Mouse (Mus musculus) gastrocnemius, adult 8-10 months (tissue): ENCODE results near the gene Agrn. TPM values are rescaled to one million over a fixed set of nuclear protein-coding genes. Genes with fewer than 3 reads are reported as not detected.
A peak's percentile ranks its signal among the peaks of the same experiment; 100 is the strongest.

Source experiments
- DNase-seq, 2 experiments: peaks; one replicate each; pipeline ENCODE4 v3.0.0; 2022; ENCODE audit warnings: low spot score in 2 of 2
- total RNA-seq, 4 experiments: library from RNA; stranded (reverse); gene quantifications; 2 replicates each; pipeline ENCODE4 v1.2.4; 2022

Gene Agrn
- total RNA-seq: 1 to 10 TPM; 3.3 to 5.9 (median 4.4) TPM

GRCm38 (mm10) chr4:156197131-156197828, at the start of gene Agrn:
Gene Agrn, minus strand, starts transcription at chr4:156197488.
- DNase-seq: peak in 1 of 2 experiments; percentile 51

DNA sequence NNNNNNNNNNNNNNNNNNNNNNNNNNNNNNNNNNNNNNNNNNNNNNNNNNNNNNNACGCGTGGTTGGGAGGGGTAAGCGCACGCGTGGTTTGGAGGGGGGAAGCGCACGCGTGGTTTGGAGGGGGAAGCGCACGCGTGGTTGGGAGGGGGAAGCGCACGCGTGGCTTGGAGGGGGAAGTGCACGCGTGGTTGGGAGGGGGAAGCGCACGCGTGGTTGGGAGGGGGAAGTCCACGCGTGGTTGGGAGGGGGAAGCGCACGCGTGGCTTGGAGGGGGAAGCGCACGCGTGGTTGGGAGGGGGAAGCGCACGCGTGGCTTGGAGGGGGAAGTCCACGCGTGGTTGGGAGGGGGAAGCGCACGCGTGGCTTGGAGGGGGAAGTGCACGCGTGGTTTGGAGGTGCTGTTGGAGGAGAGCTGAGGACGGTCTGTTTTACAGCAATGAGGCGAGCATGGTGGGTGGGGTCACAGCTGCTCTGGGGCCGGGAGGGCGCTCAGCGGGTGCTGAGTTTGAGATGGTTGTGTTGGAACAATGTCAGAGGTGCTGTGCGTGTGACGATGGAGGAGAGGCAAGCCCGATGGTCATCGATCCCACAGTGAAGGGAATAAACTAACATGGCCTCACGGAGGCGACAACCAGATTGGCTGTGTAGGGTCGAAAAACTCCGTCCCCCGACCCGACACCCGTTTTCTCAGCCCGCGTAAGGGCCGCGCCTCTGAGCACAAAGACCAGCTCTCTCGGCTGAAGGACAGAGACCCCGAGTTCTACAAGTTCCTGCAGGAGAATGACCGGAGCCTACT, 39.6 kb upstream of the Agrn start:
- DNase-seq: no peak

- DNase-seq: peak; percentile 71 to 80
Observed at GRCm38 (mm10) chr4:156235808-156236533, 38.7 kb upstream of the Agrn start, which contains the start of gene Noc2l. Gene Noc2l, plus strand, starts transcription at chr4:156236010.

- no peak for DNase-seq
Observed at GRCm38 (mm10) chr4:156235360-156235770, 38.1 kb upstream of the Agrn start.

GRCm38 (mm10) chr4:156234701-156235213, 37.5 kb upstream of the Agrn start, which contains the start of gene Plekhn1:
Gene Plekhn1, minus strand, starts transcription at chr4:156234857.
- peak; percentile 44 to 55 for DNase-seq

DNA sequence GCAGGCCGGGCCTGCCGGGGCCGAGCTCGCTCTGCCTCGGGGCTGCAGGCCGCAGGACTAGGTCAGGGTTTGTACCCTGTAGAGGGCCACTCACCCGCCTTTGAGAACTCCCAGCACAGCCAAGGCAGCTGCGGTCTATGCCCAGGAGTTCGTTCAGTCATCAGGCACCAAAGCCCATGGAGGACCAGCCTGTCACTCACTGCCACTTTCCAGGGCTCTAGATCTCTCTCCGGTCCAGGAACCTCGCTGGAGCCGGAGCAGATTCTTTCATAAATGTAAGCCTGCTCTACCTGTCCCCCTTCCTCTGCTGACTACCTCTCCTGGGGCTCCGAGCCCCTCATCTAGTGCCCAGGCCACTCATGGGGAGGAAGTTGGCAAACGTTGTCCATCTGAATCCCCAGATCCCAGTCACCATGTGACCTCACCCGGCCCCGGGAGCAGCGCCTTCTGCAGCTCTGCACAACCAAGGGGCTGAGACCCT, 36.8 kb upstream of the Agrn start:
- no peak for DNase-seq

- DNase-seq: no peak
Observed at GRCm38 (mm10) chr4:156228393-156229024, 31.2 kb upstream of the Agrn start.

- no peak for DNase-seq
Observed at GRCm38 (mm10) chr4:156227752-156228392, 30.6 kb upstream of the Agrn start.

DNA sequence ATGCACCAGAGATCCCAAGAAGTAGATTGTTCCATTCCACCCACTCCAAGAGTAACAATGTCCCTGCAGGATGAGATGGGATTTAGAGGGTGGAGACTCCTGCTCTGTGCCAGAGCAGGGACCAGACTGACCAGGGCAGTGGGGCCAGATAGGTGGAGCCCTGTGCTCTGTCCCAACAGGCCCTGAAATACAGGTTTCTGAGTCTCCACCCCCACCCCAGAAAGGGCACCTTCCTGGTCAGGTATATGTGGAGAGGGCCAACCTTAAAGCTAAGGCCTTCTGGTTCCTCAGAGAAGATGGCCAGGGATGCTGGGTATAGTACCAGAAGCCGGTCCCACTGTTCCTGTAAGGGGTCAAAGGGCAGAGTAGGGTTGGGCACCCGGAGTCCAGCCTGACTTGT, 27.0 kb upstream of the Agrn start:
- DNase-seq: no peak

- DNase-seq: peak in 1 of 2 experiments; percentile 42
Observed at GRCm38 (mm10) chr4:156219936-156220335, 22.6 kb upstream of the Agrn start.

- DNase-seq: peak in 1 of 2 experiments; percentile 37
Observed at GRCm38 (mm10) chr4:156217838-156218237, 20.6 kb upstream of the Agrn start.

DNA sequence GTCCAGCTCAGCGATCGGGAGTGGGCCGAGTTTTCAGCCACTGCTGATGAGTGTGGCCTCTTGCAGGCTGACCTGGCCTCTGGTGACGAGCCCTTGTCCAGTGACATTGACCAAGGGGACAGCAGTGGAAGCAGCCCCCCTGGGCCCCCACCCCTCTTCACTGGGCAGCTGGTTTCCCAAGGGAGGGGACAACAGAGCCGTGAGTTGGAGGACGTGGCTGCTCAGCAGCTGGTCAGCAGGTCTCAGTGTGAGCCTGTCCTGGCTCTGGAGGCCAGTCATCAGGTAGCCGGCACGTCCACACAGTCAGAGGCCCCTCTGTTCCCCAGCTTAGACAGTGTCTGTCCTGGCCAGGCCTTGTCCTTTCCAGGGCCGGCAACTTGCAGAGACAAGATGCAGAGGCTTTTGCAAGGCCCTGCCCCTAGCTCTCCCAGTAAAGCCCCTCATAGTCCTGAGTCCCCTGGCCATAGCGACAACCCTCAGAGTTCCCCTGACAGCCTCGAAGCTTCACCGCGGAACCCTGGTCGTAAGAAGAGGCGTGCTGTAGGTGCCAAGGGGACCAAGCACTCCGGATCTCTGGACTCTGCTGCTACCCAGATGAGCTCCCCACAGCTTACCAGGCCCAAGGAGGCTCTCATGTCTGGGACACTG, 19.9 kb upstream of the Agrn start:
- peak in 1 of 2 experiments; percentile 37 for DNase-seq

DNA sequence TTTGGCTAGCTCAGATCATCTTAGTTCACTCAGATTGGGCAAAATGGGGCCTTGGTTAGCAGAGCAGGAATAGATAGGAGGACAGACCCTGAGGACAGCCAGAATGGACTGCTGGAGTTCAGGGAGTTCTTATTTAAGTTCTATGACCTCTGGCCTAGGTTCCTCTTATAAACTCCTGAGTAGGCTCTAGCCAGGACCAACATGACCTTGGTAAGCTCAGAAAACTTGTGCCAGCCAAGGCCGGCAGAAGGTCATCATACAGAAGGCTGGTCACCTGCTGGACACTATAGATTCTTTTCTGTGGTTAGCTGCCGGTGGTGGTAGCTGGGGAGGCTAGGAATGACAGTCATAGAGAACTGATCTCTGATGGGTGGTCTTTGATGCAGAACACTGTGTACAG, 18.9 kb upstream of the Agrn start:
- DNase-seq: no peak

DNA sequence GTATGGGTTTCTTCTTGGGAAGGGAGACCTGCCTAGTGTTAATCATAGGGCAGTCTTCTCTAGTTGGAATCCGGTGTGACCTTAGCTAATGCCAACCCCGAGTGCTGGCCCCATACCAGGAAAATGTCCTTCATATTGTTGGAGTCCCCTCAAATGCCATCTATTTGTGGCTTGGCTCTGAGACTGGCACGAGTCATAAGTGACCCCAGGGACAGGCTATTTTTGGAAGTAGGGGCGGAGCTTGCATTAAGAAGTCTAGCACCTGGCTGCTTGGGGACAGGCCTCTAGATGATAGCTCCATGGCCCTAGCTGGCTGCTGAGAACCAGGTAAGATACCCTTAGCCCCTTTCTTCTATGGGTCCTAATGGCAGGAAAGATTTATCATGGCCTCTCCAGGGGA, 18.4 kb upstream of the Agrn start, which contains the start of gene Perm1:
Gene Perm1 (plus strand): TSS at position 220 of the 400 bp plus-strand sequence.
- peak; percentile 83 to 92 for DNase-seq

GRCm38 (mm10) chr4:156213134-156213533, 15.8 kb upstream of the Agrn start:
- DNase-seq: no peak

DNA sequence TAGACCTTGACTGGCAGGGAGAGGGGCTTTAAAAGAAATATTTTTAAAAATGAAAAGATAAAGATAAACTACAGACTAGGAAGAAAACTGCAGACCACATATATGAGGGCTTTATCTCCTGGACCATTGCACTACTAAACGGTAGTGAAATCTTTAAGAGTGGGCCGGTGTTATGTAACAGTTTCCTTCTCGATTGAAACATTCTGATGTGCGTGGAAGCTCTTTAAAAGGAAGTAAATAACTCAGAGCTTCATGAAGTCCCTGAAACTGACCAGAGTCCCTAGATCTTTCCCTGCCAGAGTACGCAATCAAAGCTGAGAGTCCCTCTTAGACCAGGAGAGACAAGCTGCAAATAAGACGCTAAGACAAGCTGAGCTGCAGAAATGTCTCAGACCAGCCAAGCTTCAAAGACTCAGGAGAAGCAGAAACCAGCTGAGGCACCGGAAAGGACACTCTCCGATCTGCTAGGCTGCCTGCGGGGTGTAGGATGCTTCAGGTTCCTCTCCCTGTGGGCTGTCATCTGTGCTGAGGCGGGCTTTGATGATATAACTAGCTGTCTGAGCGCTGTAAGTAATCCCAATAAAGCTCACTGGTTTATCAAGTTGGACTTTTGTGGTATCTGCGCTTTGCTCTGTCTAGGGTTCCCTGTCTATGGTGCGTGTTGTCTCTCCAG, 12.8 kb upstream of the Agrn start:
- no peak for DNase-seq

GRCm38 (mm10) chr4:156208872-156209271, 11.6 kb upstream of the Agrn start:
- no peak for DNase-seq

DNA sequence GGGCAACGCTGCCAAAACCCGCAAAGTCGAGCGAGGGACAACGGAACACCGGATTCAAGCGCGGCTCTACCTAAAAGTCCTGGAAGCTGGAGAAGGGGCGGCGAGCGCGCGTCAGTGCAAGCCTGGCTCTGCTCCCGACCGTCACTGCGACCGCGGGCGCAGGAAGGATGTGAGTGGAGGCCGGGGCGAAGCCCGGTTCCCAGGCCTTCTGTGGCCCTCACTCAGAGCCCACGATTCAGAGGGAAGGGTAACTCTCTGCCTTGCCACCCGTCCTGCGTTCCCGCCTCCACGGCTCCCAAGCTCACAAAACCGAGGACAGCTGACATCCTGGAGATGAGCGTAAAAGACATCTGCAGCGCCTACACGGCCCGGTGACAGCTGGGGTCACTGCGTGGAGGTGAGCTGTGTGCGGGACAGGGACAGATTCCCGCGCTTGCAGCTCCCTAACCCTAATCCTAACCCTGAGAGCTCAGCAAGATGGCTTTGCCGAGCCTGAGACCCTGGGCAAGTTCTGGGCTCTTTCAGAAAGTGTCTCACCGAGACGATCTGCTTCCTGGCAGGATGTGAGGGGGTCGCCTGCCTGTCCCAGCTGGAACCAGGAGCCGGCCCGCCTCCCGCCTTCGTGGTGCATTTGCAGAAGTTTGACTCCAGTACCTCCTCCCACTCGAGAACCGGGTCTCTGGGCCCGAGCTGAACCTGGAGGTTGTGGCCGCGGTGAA, 6.3 kb upstream of the Agrn start:
- DNase-seq: no peak

DNA sequence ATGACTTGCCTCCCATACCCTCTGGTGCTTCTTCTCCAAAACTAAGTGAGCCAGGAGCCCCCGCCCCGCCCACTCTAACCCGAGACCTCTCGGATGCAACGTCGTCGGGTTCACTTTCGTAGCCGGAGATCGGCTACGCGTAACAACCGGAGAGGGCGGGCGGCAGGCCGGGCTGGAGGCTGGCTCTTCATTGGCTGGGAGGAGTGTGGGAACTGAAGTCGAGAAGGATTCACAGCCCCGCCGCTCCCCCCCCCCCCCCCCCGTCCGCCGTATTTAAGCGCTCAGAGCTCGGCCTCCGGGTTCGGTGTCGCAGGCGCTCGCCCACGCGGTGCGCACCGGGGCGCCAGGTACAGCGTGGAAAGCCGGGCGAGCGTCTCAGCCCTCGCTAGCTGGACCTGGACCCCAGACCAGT, 5.7 kb upstream of the Agrn start, which contains the start of gene AW011738:
Gene AW011738 (plus strand): TSS at position 304 of the 412 bp plus-strand sequence.
- peak; percentile 49 to 76 for DNase-seq
